Mouse (Mus musculus) thymus, adult 2 months (tissue): ENCODE measurements at regions not wholly inside any gene's neighbourhood (a gene's known extent, or its start where the extent isn't known, plus 50 kb on each side); places are given as distances from the start of the nearest gene placed in this dataset.

Experiments used
- CTCF ChIP-seq: fragments of 200-500 bp; IDR thresholded peaks from 2 replicates; pipeline ENCODE4 v1.5.1; 2012; ENCODE audit warnings: mild to moderate bottlenecking, control low read depth, low read length, moderate library complexity, borderline replicate concordance; ENCODE audit not compliant: control insufficient read depth, poor library complexity, insufficient read depth; ENCODE audit errors: extremely low read depth
- POLR2A ChIP-seq: fragments of 200-500 bp; IDR thresholded peaks from 2 replicates; pipeline ENCODE4 v1.6.1; 2012; ENCODE audit warnings: mild to moderate bottlenecking, low read length, control low read depth, moderate library complexity; ENCODE audit not compliant: control insufficient read depth, poor library complexity, insufficient read depth; ENCODE audit errors: extremely low read depth

GRCm38 (mm10) chr4:33823850-33824249 is 100.5 kb upstream of the Cnr1 start:
- TF ChIP-seq POLR2A (no peak), CTCF (no peak)
